Mouse (Mus musculus) embryo, embryonic 10 days (tissue): ENCODE results near the gene Ripply3.
A peak's percentile ranks its signal among the peaks of the same experiment; 100 is the strongest.

ENCODE experiments used
- DNase-seq: peaks from one replicate; pipeline ENCODE4 v3.0.0-alpha.2; 2015; ENCODE audit warnings: low spot score

Ripply3 gene

GRCm38 (mm10) chr16:94327781-94328711 is at the start of gene Ripply3:
Ripply3 (plus strand) TSS chr16:94328420.
- peak; percentile 65 for DNase-seq

- DNase-seq: no peak
Observed at GRCm38 (mm10) chr16:94283972-94284371, 44.2 kb upstream of the Ripply3 start.

GRCm38 (mm10) chr16:94287826-94288225 is 40.4 kb upstream of the Ripply3 start:
- DNase-seq: no peak

GRCm38 (mm10) chr16:94289138-94290072 is 38.8 kb upstream of the Ripply3 start:
- DNase-seq: peak; percentile 39

- peak; percentile 88 for DNase-seq
Observed at GRCm38 (mm10) chr16:94290073-94290999, 37.9 kb upstream of the Ripply3 start.

- no peak for DNase-seq
Observed at GRCm38 (mm10) chr16:94291141-94291540, 37.1 kb upstream of the Ripply3 start.

GRCm38 (mm10) chr16:94298081-94298480 is 30.1 kb upstream of the Ripply3 start:
- no peak for DNase-seq

- no peak for DNase-seq
Observed at GRCm38 (mm10) chr16:94299210-94299609, 29.0 kb upstream of the Ripply3 start.

GRCm38 (mm10) chr16:94301194-94301593 is 27.0 kb upstream of the Ripply3 start:
- no peak for DNase-seq

- no peak for DNase-seq
Observed at GRCm38 (mm10) chr16:94301696-94302095, 26.5 kb upstream of the Ripply3 start.

- DNase-seq: peak; percentile 49
Observed at GRCm38 (mm10) chr16:94302274-94303202, 25.7 kb upstream of the Ripply3 start.

GRCm38 (mm10) chr16:94303203-94303535 is 25.1 kb upstream of the Ripply3 start:
- no peak for DNase-seq

- DNase-seq: no peak
Observed at GRCm38 (mm10) chr16:94307526-94307925, 20.7 kb upstream of the Ripply3 start.

GRCm38 (mm10) chr16:94307942-94308341 is 20.3 kb upstream of the Ripply3 start:
- DNase-seq: peak; percentile 73

GRCm38 (mm10) chr16:94309025-94309424 is 19.2 kb upstream of the Ripply3 start:
- DNase-seq: no peak

GRCm38 (mm10) chr16:94311416-94311815 is 16.8 kb upstream of the Ripply3 start:
- DNase-seq: no peak

GRCm38 (mm10) chr16:94311931-94312330 is 16.3 kb upstream of the Ripply3 start:
- DNase-seq: no peak

GRCm38 (mm10) chr16:94312663-94313228 is 15.5 kb upstream of the Ripply3 start:
- DNase-seq: peak; percentile 92

GRCm38 (mm10) chr16:94313229-94314030 is 14.8 kb upstream of the Ripply3 start, which contains the start of gene Hlcs:
Hlcs (minus strand) TSS chr16:94313571.
- DNase-seq: peak; percentile 98
